Mouse (Mus musculus) MEL (cell line): ENCODE measurements around the gene Clk2. TPM values are rescaled to one million over a fixed set of nuclear protein-coding genes. Genes with fewer than 3 reads are reported as not detected.
A peak's percentile ranks its signal among the peaks of the same experiment; 100 is the strongest.

Source experiments
- DNase-seq: peaks from one replicate; pipeline ENCODE4 v3.0.0; 2011; ENCODE audit warnings: low read depth, low spot score
- H3K27ac ChIP-seq: 2 replicates; pipeline ENCODE4 v1.5.1; 2012; ENCODE audit warnings: low read depth, mild to moderate bottlenecking, control low read depth, low read length, moderate library complexity; ENCODE audit not compliant: control insufficient read depth
- H3K27me3 ChIP-seq, 2 experiments: fragments of 150-350 bp in 1 of 2; sonication (generic) in 1 of 2; 2 replicates each; pipeline ENCODE4 v1.6.1; 2012; ENCODE audit warnings: low read length in 2 of 2, mild to moderate bottlenecking in 2 of 2, improper control_type of control experiment in 1 of 2, moderate library complexity in 1 of 2; ENCODE audit not compliant: insufficient read depth in 2 of 2, control insufficient read depth in 1 of 2
- H3K36me3 ChIP-seq, 2 experiments: 2 replicates each; pipeline ENCODE4 v1.6.1; 2012 to 2014; ENCODE audit warnings: low read length in 2 of 2, improper control_type of control experiment in 1 of 2, inconsistent platforms in 1 of 2, mild to moderate bottlenecking in 1 of 2; ENCODE audit not compliant: insufficient read depth in 2 of 2, control insufficient read depth in 1 of 2
- H3K4me1 ChIP-seq, 2 experiments: fragments of 150-350 bp in 1 of 2; sonication (generic) in 1 of 2; 2 replicates each; pipeline ENCODE4 v1.6.1; 2012; ENCODE audit warnings: low read length in 2 of 2, improper control_type of control experiment in 1 of 2, mild to moderate bottlenecking in 1 of 2; ENCODE audit not compliant: insufficient read depth in 2 of 2, control insufficient read depth in 1 of 2
- H3K4me3 ChIP-seq, 2 experiments: fragments of 150-350 bp in 1 of 2; sonication (generic) in 1 of 2; 2 replicates each; pipeline ENCODE4 v1.5.1; 2012; ENCODE audit warnings: low read depth in 2 of 2, low read length in 2 of 2, mild to moderate bottlenecking in 2 of 2, moderate library complexity in 2 of 2, control low read depth in 1 of 2, improper control_type of control experiment in 1 of 2; ENCODE audit not compliant: control insufficient read depth in 1 of 2, insufficient read depth in 1 of 2
- H3K79me2 ChIP-seq: 2 replicates; pipeline ENCODE4 v1.6.1; 2012; ENCODE audit warnings: mild to moderate bottlenecking, low read length, moderate library complexity; ENCODE audit not compliant: control insufficient read depth, poor library complexity, insufficient read depth
- H3K9ac ChIP-seq: 2 replicates; pipeline ENCODE4 v1.6.1; 2012; ENCODE audit warnings: low read depth, mild to moderate bottlenecking, control low read depth, low read length, moderate library complexity; ENCODE audit not compliant: control insufficient read depth, poor library complexity, severe bottlenecking
- H3K9me3 ChIP-seq: fragments of 150-350 bp; sonication (generic); replicated peaks from 2 replicates; pipeline ENCODE4 v1.6.1; 2012; ENCODE audit warnings: mild to moderate bottlenecking, low read length, improper control_type of control experiment, moderate library complexity; ENCODE audit not compliant: insufficient read depth
- BHLHE40 ChIP-seq: IDR thresholded peaks from 2 replicates; pipeline ENCODE4 v1.6.1; 2012; ENCODE audit warnings: low read depth, mild to moderate bottlenecking, inconsistent platforms, low read length, improper control_type of control experiment, borderline replicate concordance
- CHD1 ChIP-seq: IDR thresholded peaks from 2 replicates; pipeline ENCODE4 v1.6.1; 2012; ENCODE audit warnings: low read depth, mild to moderate bottlenecking, inconsistent platforms, low read length, improper control_type of control experiment
- CHD2 ChIP-seq: IDR thresholded peaks from 2 replicates; pipeline ENCODE4 v1.6.1; 2011; ENCODE audit warnings: low read length, improper control_type of control experiment
- CTCF ChIP-seq, 3 experiments: IDR thresholded peaks in 2 of 3; conservative IDR thresholded peaks in 1 of 3; 2 replicates each; pipeline ENCODE4 v1.5.1; 2011 to 2012; ENCODE audit warnings: low read length in 3 of 3, low read depth in 2 of 3, mild to moderate bottlenecking in 2 of 3, improper control_type of control experiment in 1 of 3, inconsistent platforms in 1 of 3, mixed read lengths in 1 of 3, moderate library complexity in 1 of 3; ENCODE audit not compliant: control insufficient read depth in 1 of 3, insufficient read depth in 1 of 3, poor library complexity in 1 of 3, severe bottlenecking in 1 of 3
- E2F4 ChIP-seq: IDR thresholded peaks from 2 replicates; pipeline ENCODE4 v1.6.1; 2011; ENCODE audit warnings: low read depth, low read length, improper control_type of control experiment, borderline replicate concordance
- ELF1 ChIP-seq: IDR thresholded peaks from 2 replicates; pipeline ENCODE4 v1.6.1; 2014; ENCODE audit warnings: low read depth, mild to moderate bottlenecking, inconsistent platforms, low read length, improper control_type of control experiment, moderate library complexity
- EP300 ChIP-seq, 2 experiments: IDR thresholded peaks; 2 replicates each; pipeline ENCODE4 v1.6.1; 2011; ENCODE audit warnings: improper control_type of control experiment in 2 of 2, low read length in 2 of 2, low read depth in 1 of 2, mild to moderate bottlenecking in 1 of 2
- ETS1 ChIP-seq: IDR thresholded peaks from 2 replicates; pipeline ENCODE4 v1.6.1; 2012; ENCODE audit warnings: low read depth, mild to moderate bottlenecking, inconsistent platforms, low read length, improper control_type of control experiment, moderate library complexity
- GABPA ChIP-seq: IDR thresholded peaks from 2 replicates; pipeline ENCODE4 v1.6.1; 2012; ENCODE audit warnings: low read depth, mild to moderate bottlenecking, inconsistent platforms, low read length, improper control_type of control experiment, moderate library complexity
- GATA1 ChIP-seq: IDR thresholded peaks from 2 replicates; pipeline ENCODE4 v1.6.1; 2011; ENCODE audit warnings: low read depth, low read length, improper control_type of control experiment
- HCFC1 ChIP-seq: IDR thresholded peaks from 2 replicates; pipeline ENCODE4 v1.6.1; 2012; ENCODE audit warnings: low read depth, mild to moderate bottlenecking, inconsistent platforms, low read length, improper control_type of control experiment, moderate library complexity
- KAT2A ChIP-seq: conservative IDR thresholded peaks from 2 replicates; pipeline ENCODE4 v1.6.1; 2012; ENCODE audit warnings: low read depth, low read length, improper control_type of control experiment, inconsistent platforms
- MAFK ChIP-seq: IDR thresholded peaks from 2 replicates; pipeline ENCODE4 v1.6.1; 2011; ENCODE audit warnings: low read depth, mild to moderate bottlenecking, low read length, improper control_type of control experiment, borderline replicate concordance
- MAX ChIP-seq: IDR thresholded peaks from 2 replicates; pipeline ENCODE4 v1.6.1; 2011; ENCODE audit warnings: low read length, improper control_type of control experiment
- MAZ ChIP-seq: IDR thresholded peaks from 2 replicates; pipeline ENCODE4 v1.6.1; 2012; ENCODE audit warnings: low read depth, mild to moderate bottlenecking, inconsistent platforms, low read length, improper control_type of control experiment
- MEF2A ChIP-seq: IDR thresholded peaks from 2 replicates; pipeline ENCODE4 v1.6.1; 2014; ENCODE audit warnings: low read depth, mild to moderate bottlenecking, inconsistent platforms, low read length, improper control_type of control experiment; ENCODE audit not compliant: poor library complexity, insufficient replicate concordance, severe bottlenecking; ENCODE audit errors: extremely low read depth
- MXI1 ChIP-seq: IDR thresholded peaks from 2 replicates; pipeline ENCODE4 v1.6.1; 2011; ENCODE audit warnings: mild to moderate bottlenecking, low read depth, low read length, improper control_type of control experiment
- MYB ChIP-seq: IDR thresholded peaks from 2 replicates; pipeline ENCODE4 v1.6.1; 2011; ENCODE audit warnings: mild to moderate bottlenecking, low read depth, low read length, improper control_type of control experiment
- MYC ChIP-seq: IDR thresholded peaks from 2 replicates; pipeline ENCODE4 v1.6.1; 2011; ENCODE audit warnings: low read depth, mild to moderate bottlenecking, low read length, improper control_type of control experiment, moderate library complexity
- NELFE ChIP-seq: IDR thresholded peaks from 2 replicates; pipeline ENCODE4 v1.6.1; 2011; ENCODE audit warnings: low read depth, low read length, improper control_type of control experiment
- NRF1 ChIP-seq: IDR thresholded peaks from 2 replicates; pipeline ENCODE4 v1.6.1; 2014; ENCODE audit warnings: low read depth, mild to moderate bottlenecking, inconsistent platforms, low read length, improper control_type of control experiment, moderate library complexity; ENCODE audit not compliant: poor library complexity, insufficient read depth, severe bottlenecking
- POLR2AphosphoS2 ChIP-seq: IDR thresholded peaks from 2 replicates; pipeline ENCODE4 v1.6.1; 2011; ENCODE audit warnings: low read length, improper control_type of control experiment
- POLR2AphosphoS5 ChIP-seq: IDR thresholded peaks from 2 replicates; pipeline ENCODE4 v1.6.1; 2012; ENCODE audit warnings: low read depth, borderline replicate concordance, mild to moderate bottlenecking, inconsistent platforms, low read length, moderate library complexity, mixed read lengths
- RCOR1 ChIP-seq: IDR thresholded peaks from 2 replicates; pipeline ENCODE4 v1.6.1; 2012; ENCODE audit warnings: low read depth, mild to moderate bottlenecking, inconsistent platforms, low read length, improper control_type of control experiment
- SIN3A ChIP-seq: IDR thresholded peaks from 2 replicates; pipeline ENCODE4 v1.6.1; 2012; ENCODE audit warnings: low read length, improper control_type of control experiment, inconsistent platforms
- SMC3 ChIP-seq: IDR thresholded peaks from 2 replicates; pipeline ENCODE4 v1.6.1; 2011; ENCODE audit warnings: low read depth, low read length, improper control_type of control experiment
- TBP ChIP-seq: IDR thresholded peaks from 2 replicates; pipeline ENCODE4 v1.8.0; 2011; ENCODE audit warnings: low read depth, low read length, improper control_type of control experiment
- UBTF ChIP-seq: IDR thresholded peaks from 2 replicates; pipeline ENCODE4 v1.6.1; 2012; ENCODE audit warnings: low read depth, mild to moderate bottlenecking, inconsistent platforms, low read length, improper control_type of control experiment, moderate library complexity, borderline replicate concordance; ENCODE audit not compliant: insufficient read depth
- USF1 ChIP-seq: IDR thresholded peaks from 2 replicates; pipeline ENCODE4 v1.6.1; 2014; ENCODE audit warnings: low read depth, mild to moderate bottlenecking, inconsistent platforms, low read length, improper control_type of control experiment, moderate library complexity
- USF2 ChIP-seq, 2 experiments: IDR thresholded peaks; 2 replicates each; pipeline ENCODE4 v1.6.1; 2011 to 2012; ENCODE audit warnings: improper control_type of control experiment in 2 of 2, low read length in 2 of 2, borderline replicate concordance in 1 of 2, inconsistent platforms in 1 of 2, low read depth in 1 of 2, mild to moderate bottlenecking in 1 of 2; ENCODE audit not compliant: insufficient read depth in 1 of 2
- ZC3H11A ChIP-seq: IDR thresholded peaks from 2 replicates; pipeline ENCODE4 v1.6.1; 2012; ENCODE audit warnings: low read depth, mild to moderate bottlenecking, inconsistent platforms, low read length, improper control_type of control experiment
- ZKSCAN1 ChIP-seq: IDR thresholded peaks from 2 replicates; pipeline ENCODE4 v1.6.1; 2012; ENCODE audit warnings: low read depth, mild to moderate bottlenecking, inconsistent platforms, low read length, improper control_type of control experiment, moderate library complexity
- ZMIZ1 ChIP-seq: IDR thresholded peaks from 2 replicates; pipeline ENCODE4 v1.6.1; 2012; ENCODE audit warnings: low read depth, mild to moderate bottlenecking, inconsistent platforms, low read length, improper control_type of control experiment, moderate library complexity
- ZNF384 ChIP-seq: IDR thresholded peaks from 2 replicates; pipeline ENCODE4 v1.6.1; 2012; ENCODE audit warnings: low read depth, mild to moderate bottlenecking, inconsistent platforms, low read length, improper control_type of control experiment
- polyA plus RNA-seq, 2 experiments: library from polyadenylated mRNA; stranded (reverse) in 1 of 2; unstranded in 1 of 2; fragments of >175 nt in 1 of 2; fragments of >200 nt in 1 of 2; gene quantifications; 2 replicates each; pipeline versions ENCODE4 v1.2.1 to v1.2.4; 2012; ENCODE audit warnings: low replicate concordance in 2 of 2, low read depth in 1 of 2; ENCODE audit not compliant: insufficient read length in 2 of 2, insufficient read depth in 1 of 2, missing spikeins in 1 of 2
- total RNA-seq: library from RNA; depleted of rRNA; stranded (reverse); fragments of 300-350 nt; gene quantifications from 2 replicates; pipeline ENCODE4 v1.2.3, GENCODE M21; 2012; rRNA removed

The Clk2 gene
- total RNA-seq (27.5 and 28.2 TPM in 2 replicates), polyA plus RNA-seq (100 to 1,000 TPM in 1 of 2 experiments, 10 to 100 TPM in 1; 83.6 to 138 TPM)

- peak; percentile 99 for DNase-seq
- Histone ChIP-seq H3K27ac (peak within 1 kb of the TSS; percentile 89), H3K9ac (peak within 1 kb of the TSS; percentile 95), H3K4me3 (peak within 1 kb of the TSS; percentile 76 to 80), H3K27me3 (no peaks in the 10 kb centered on the region), H3K4me1 (peaks cover 8 to 20% of the 10 kb centered on the region in 2 experiments), H3K9me3 (no peaks in the 10 kb centered on the region), H3K79me2 (peaks cover 29% of the 10 kb centered on the region), H3K36me3 (peaks cover 11 to 19% of the 10 kb centered on the region in 2 experiments)
- TF ChIP-seq HCFC1: peak; percentile 83
- TF ChIP-seq CHD1: no peak
- no peak for TF ChIP-seq CHD2
- no peak for TF ChIP-seq GABPA
- peak; percentile 93; the same call in 1 of the 2 replicates for TF ChIP-seq UBTF
- peak; percentile 95 for TF ChIP-seq NELFE
- no peak for TF ChIP-seq E2F4
- TF ChIP-seq ETS1: peak; percentile 60; the same call in 1 of the 2 replicates
- TF ChIP-seq SIN3A: peak; percentile 83
- TF ChIP-seq NRF1: peak; percentile 65
- no peak for TF ChIP-seq ZKSCAN1
- peak; percentile 24; the same call in 1 of the 2 replicates for TF ChIP-seq KAT2A
- peak; percentile 44; the same call in 1 of the 2 replicates for TF ChIP-seq RCOR1
- TF ChIP-seq MYC: peak; percentile 94
- TF ChIP-seq ZC3H11A: no peak
- peak; percentile 98 for TF ChIP-seq MAX
- peak; percentile 21 to 51; a peak in 3 of 4 replicates for TF ChIP-seq EP300 (IDR thresholded peaks at IDR 0.05; ENCODE audit: low read depth in 1 of 2, low read length in 2 of 2)
- TF ChIP-seq SMC3: no peak
- TF ChIP-seq POLR2AphosphoS5: no peak
- TF ChIP-seq GATA1: no peak
- TF ChIP-seq MXI1: peak; percentile 98
- TF ChIP-seq ZNF384: peak; percentile 53
- TF ChIP-seq BHLHE40: peak; percentile 87
- peak; percentile 92 for TF ChIP-seq USF1
- TF ChIP-seq MAZ: peak; percentile 51; the same call in 1 of the 2 replicates
- TF ChIP-seq MEF2A: no peak
- no peak for TF ChIP-seq MYB
- TF ChIP-seq ZMIZ1: peak; percentile 99
- no peak for TF ChIP-seq MAFK
- TF ChIP-seq POLR2AphosphoS2: peak; percentile 98
- TF ChIP-seq USF2 (IDR thresholded peaks at IDR 0.05; ENCODE audit: borderline replicate concordance in 1 of 2, insufficient read depth in 1 of 2, low read depth in 1 of 2, low read length in 2 of 2): peak in 1 of 2 experiments; percentile 64; a peak in 1 of 4 replicates
- TF ChIP-seq ELF1: peak; percentile 69
- TF ChIP-seq TBP: peak; percentile 91
- no peak for TF ChIP-seq CTCF (IDR thresholded peaks at IDR 0.05 in 2 of 3, conservative IDR thresholded peaks at IDR 0.05 in 1 of 3; ENCODE audit: control insufficient read depth in 1 of 3, insufficient read depth in 1 of 3, low read depth in 2 of 3, low read length in 3 of 3, poor library complexity in 1 of 3, severe bottlenecking in 1 of 3)
Measured at GRCm38 (mm10) chr3:89164506-89165267, at the start of gene Clk2. Gene Clk2, plus strand, starts transcription at chr3:89164795.
